Mouse (Mus musculus) layer of hippocampus, adult 9-11 months (tissue): ENCODE results near the gene Ncoa3.

Experiments used
- DNase-seq: peaks from one replicate; pipeline ENCODE4 v3.0.0; 2022

Ncoa3 gene

GRCm38 (mm10) chr2:166007046-166007445 is 14.6 kb downstream of the Ncoa3 start:
- no peak for DNase-seq

- DNase-seq: no peak
Observed at GRCm38 (mm10) chr2:166008558-166009392, 16.3 kb downstream of the Ncoa3 start.

- peak; percentile 54 for DNase-seq
Observed at GRCm38 (mm10) chr2:166009393-166009947, 17.0 kb downstream of the Ncoa3 start.

- peak; percentile 48 for DNase-seq
Observed at GRCm38 (mm10) chr2:166010321-166010720, 17.9 kb downstream of the Ncoa3 start.

- no peak for DNase-seq
Observed at GRCm38 (mm10) chr2:166011422-166011821, 19.0 kb downstream of the Ncoa3 start.

- DNase-seq: no peak
Observed at GRCm38 (mm10) chr2:166012145-166012544, 19.7 kb downstream of the Ncoa3 start.

GRCm38 (mm10) chr2:166018769-166019168 is 26.3 kb downstream of the Ncoa3 start:
- DNase-seq: no peak

GRCm38 (mm10) chr2:166020026-166020425 is 27.6 kb downstream of the Ncoa3 start:
- DNase-seq: no peak

- DNase-seq: peak; percentile 38
Observed at GRCm38 (mm10) chr2:166021073-166021610, 28.7 kb downstream of the Ncoa3 start.

- DNase-seq: no peak
Observed at GRCm38 (mm10) chr2:166021642-166022041, 29.2 kb downstream of the Ncoa3 start.

GRCm38 (mm10) chr2:166022327-166022726 is 29.9 kb downstream of the Ncoa3 start:
- DNase-seq: no peak

- no peak for DNase-seq
Observed at GRCm38 (mm10) chr2:166024079-166024478, 31.6 kb downstream of the Ncoa3 start.

- DNase-seq: peak; percentile 46
Observed at GRCm38 (mm10) chr2:166024621-166025020, 32.2 kb downstream of the Ncoa3 start.

GRCm38 (mm10) chr2:166025943-166026342 is 33.5 kb downstream of the Ncoa3 start:
- no peak for DNase-seq

- no peak for DNase-seq
Observed at GRCm38 (mm10) chr2:166027834-166028233, 35.4 kb downstream of the Ncoa3 start.

GRCm38 (mm10) chr2:166029232-166029631 is 36.8 kb downstream of the Ncoa3 start:
- DNase-seq: no peak

GRCm38 (mm10) chr2:166030256-166030995 is 38.0 kb downstream of the Ncoa3 start:
- DNase-seq: no peak

GRCm38 (mm10) chr2:166031120-166031929 is 38.9 kb downstream of the Ncoa3 start:
- DNase-seq: no peak

GRCm38 (mm10) chr2:166032628-166033027 is 40.2 kb downstream of the Ncoa3 start:
- DNase-seq: no peak

- no peak for DNase-seq
Observed at GRCm38 (mm10) chr2:166034967-166035490, 42.6 kb downstream of the Ncoa3 start.

GRCm38 (mm10) chr2:166035725-166036124 is 43.3 kb downstream of the Ncoa3 start:
- no peak for DNase-seq

- no peak for DNase-seq
Observed at GRCm38 (mm10) chr2:166039681-166040080, 47.2 kb downstream of the Ncoa3 start.
